Mouse (Mus musculus) frontal cortex, postnatal 25 days (tissue): ENCODE data around the gene Nr2f1.
A peak's percentile ranks its signal among the peaks of the same experiment; 100 is the strongest.
"Not testable (repeated sequence)": the region's sequence is repeated elsewhere in the genome, so short reads cannot be mapped to it uniquely, and the experiment has no call there.

Source experiments
- DNase-seq, 2 experiments: peaks; one replicate each; pipeline ENCODE4 v3.0.0; 2022; ENCODE audit warnings: low spot score in 2 of 2

Nr2f1 gene

GRCm38 (mm10) chr13:78199642-78200160, at the start of gene Nr2f1:
Gene Nr2f1 (minus strand): TSS chr13:78199757.
- no peak for DNase-seq

GRCm38 (mm10) chr13:78221680-78222079, 22.1 kb upstream of the Nr2f1 start:
- no peak for DNase-seq

- not testable (repeated sequence) for DNase-seq
Measured at GRCm38 (mm10) chr13:78220238-78220637, 20.7 kb upstream of the Nr2f1 start.

GRCm38 (mm10) chr13:78215223-78215622, 15.7 kb upstream of the Nr2f1 start:
- DNase-seq = no peak

- no peak for DNase-seq
Measured at GRCm38 (mm10) chr13:78213155-78213554, 13.6 kb upstream of the Nr2f1 start.

GRCm38 (mm10) chr13:78212111-78212510, 12.6 kb upstream of the Nr2f1 start:
- DNase-seq = no peak

- no peak for DNase-seq
Measured at GRCm38 (mm10) chr13:78211231-78212010, 11.9 kb upstream of the Nr2f1 start.

GRCm38 (mm10) chr13:78210748-78211089, 11.2 kb upstream of the Nr2f1 start:
- DNase-seq = no peak

- no peak for DNase-seq
Measured at GRCm38 (mm10) chr13:78210029-78210747, 10.6 kb upstream of the Nr2f1 start.

- DNase-seq = no peak
Measured at GRCm38 (mm10) chr13:78209611-78210028, 10.1 kb upstream of the Nr2f1 start.

GRCm38 (mm10) chr13:78208689-78209410, 9.3 kb upstream of the Nr2f1 start:
- no peak for DNase-seq

GRCm38 (mm10) chr13:78207796-78208645, 8.5 kb upstream of the Nr2f1 start:
- DNase-seq = no peak

- DNase-seq = no peak
Measured at GRCm38 (mm10) chr13:78206891-78207430, 7.4 kb upstream of the Nr2f1 start.

GRCm38 (mm10) chr13:78205426-78205825, 5.9 kb upstream of the Nr2f1 start:
- DNase-seq = no peak

- no peak for DNase-seq
Measured at GRCm38 (mm10) chr13:78203348-78204061, 3.9 kb upstream of the Nr2f1 start.

GRCm38 (mm10) chr13:78202574-78203347, 3.2 kb upstream of the Nr2f1 start:
- DNase-seq = no peak

GRCm38 (mm10) chr13:78201871-78202565, 2.5 kb upstream of the Nr2f1 start:
- no peak for DNase-seq

- peak; percentile 78 to 84 for DNase-seq
Measured at GRCm38 (mm10) chr13:78200991-78201870, 1.7 kb upstream of the Nr2f1 start.
